Mouse (Mus musculus) midbrain, embryonic 10.5 days (tissue): ENCODE results near the gene Zfp568. TPM values are rescaled to one million over a fixed set of nuclear protein-coding genes. Genes with fewer than 3 reads are reported as not detected.

ENCODE experiments used
- DNase-seq: peaks from one replicate; pipeline ENCODE4 v3.0.0-alpha.2; 2017; ENCODE audit warnings: low spot score
- H3K27ac ChIP-seq: fragments of 300-500 bp; sonication (generic); replicated peaks from 2 replicates; pipeline ENCODE4 v1.5.1; 2016; ENCODE audit warnings: mild to moderate bottlenecking
- H3K27me3 ChIP-seq: fragments of 300-500 bp; sonication (generic); 2 replicates; pipeline ENCODE4 v1.6.1; 2016; ENCODE audit warnings: low read depth, mild to moderate bottlenecking; ENCODE audit not compliant: poor library complexity, severe bottlenecking
- H3K36me3 ChIP-seq: fragments of 300-500 bp; sonication (generic); 2 replicates; pipeline ENCODE4 v1.6.1; 2016; ENCODE audit warnings: mild to moderate bottlenecking, moderate library complexity
- H3K4me1 ChIP-seq: fragments of 300-500 bp; sonication (generic); 2 replicates; pipeline ENCODE4 v1.6.1; 2016
- H3K4me3 ChIP-seq: fragments of 300-500 bp; sonication (generic); 2 replicates; pipeline ENCODE4 v1.5.1; 2016; ENCODE audit warnings: mild to moderate bottlenecking, moderate library complexity
- H3K9me3 ChIP-seq: fragments of 300-500 bp; sonication (generic); replicated peaks from 2 replicates; pipeline ENCODE4 v1.6.1; 2016; ENCODE audit warnings: mild to moderate bottlenecking
- WGBS: fragments of 180-500 bp; shearing (Covaris S2); methylation state at CpG from one replicate; pipeline ENCODE4 v1.1.7; 2016; 5-methylcytosine and 5-hydroxymethylcytosine counted together
- polyA plus RNA-seq: library from polyadenylated mRNA; unstranded; fragments of >200 nt; fragmentation: Nextera tagmentation; extraction: Ambion mirVana; gene quantifications from 2 replicates; pipeline ENCODE4 v1.2.1, GENCODE M21; 2016

The Zfp568 gene
- polyA plus RNA-seq, 1 experiment from 2014 or later = 23.3 TPM

DNA sequence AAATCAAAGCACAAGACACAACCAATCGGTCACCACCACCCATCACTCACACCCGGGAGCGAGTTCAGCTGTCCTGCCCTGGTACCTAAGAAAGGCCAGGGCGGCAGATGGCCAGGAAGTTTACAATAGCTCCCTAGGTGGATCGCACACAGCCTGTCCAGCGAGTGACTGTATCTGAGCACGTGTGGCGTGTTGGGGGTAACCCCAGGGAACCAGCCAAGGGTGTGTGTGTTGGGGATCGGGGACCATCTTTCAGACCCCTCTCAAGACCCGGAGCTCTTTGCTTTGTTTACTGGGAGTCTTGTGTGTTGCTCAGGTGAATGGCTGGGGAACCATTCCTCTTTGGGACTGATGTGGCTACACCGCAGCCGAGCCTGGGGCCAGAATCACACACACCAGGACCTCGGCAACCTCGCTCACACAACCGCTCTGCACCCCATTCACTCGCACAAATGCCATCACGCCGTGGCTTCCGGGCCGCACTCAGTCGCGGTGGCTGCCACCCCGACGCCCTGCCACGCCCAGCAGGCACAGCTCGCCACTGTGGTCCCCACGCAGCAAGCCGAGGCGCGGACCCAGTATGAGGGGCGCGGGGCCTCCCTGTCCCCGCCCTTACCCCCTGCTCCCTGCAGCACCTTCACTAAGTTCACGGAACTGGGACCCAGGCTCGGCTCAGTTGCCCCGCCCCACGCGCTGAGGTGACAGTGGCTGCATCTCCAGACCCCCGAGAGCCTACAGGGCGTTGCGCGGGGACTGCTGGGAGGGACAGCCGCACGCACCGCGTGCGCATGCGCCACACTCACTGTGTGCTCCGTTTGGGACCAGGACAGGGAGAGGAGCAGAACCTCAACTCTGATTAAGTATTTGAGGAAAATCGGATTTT is 88.6 kb downstream of the Zfp568 start, which contains the start of gene Zfp82:
Gene Zfp82 (minus strand): TSS at position 755 of the 883 bp plus-strand sequence.
- Histone ChIP-seq H3K4me3 (peak within 1 kb of the TSS; percentile 94), H3K9me3 (no peaks in the 10 kb centered on the region), H3K27me3 (no peaks in the 10 kb centered on the region), H3K4me1 (peaks cover 15% of the 10 kb centered on the region), H3K36me3 (peaks cover 41% of the 10 kb centered on the region), H3K27ac (peak within 1 kb of the TSS; percentile 91)
- DNase-seq = peak; percentile 85
- WGBS = under 1% methylated on average over 50 of the region's 50 CpGs

Other genes starting within 250 kb of the Zfp568 start
- 10.9 and 14.6 TPM in 2 replicates for gene Zfp84, start 215.4 kb upstream of the Zfp568 start, polyA plus RNA-seq
- 6.8 and 8.3 TPM in 2 replicates for gene Zfp30, start 200.0 kb upstream of the Zfp568 start, polyA plus RNA-seq
- 12.7 and 17.5 TPM in 2 replicates for gene Zfp790, start 167.8 kb upstream of the Zfp568 start, polyA plus RNA-seq
- 9.7 and 10.3 TPM in 2 replicates for gene Zfp940, start 130.3 kb upstream of the Zfp568 start, polyA plus RNA-seq
- 8.8 and 9.3 TPM in 2 replicates for gene Zfp420, start 124.0 kb upstream of the Zfp568 start, polyA plus RNA-seq
- 10.6 and 12.8 TPM in 2 replicates for gene Zfp27, start 77.4 kb upstream of the Zfp568 start, polyA plus RNA-seq
- 5.4 and 7.3 TPM in 2 replicates for gene Zfp383, start 75.7 kb upstream of the Zfp568 start, polyA plus RNA-seq
- 12.7 and 15.8 TPM in 2 replicates for gene Zfp74, start 29.9 kb upstream of the Zfp568 start, polyA plus RNA-seq
- 4.1 and 4.4 TPM in 2 replicates for gene Zfp14, start 67.4 kb downstream of the Zfp568 start, polyA plus RNA-seq
- 6.8 and 9.2 TPM in 2 replicates for gene Zfp82, start 88.9 kb downstream of the Zfp568 start, polyA plus RNA-seq
- gene Gm26920, start 106.5 kb downstream of the Zfp568 start, polyA plus RNA-seq = 1.3 and 2.2 TPM in 2 replicates
- gene Zfp566, start 106.6 kb downstream of the Zfp568 start, polyA plus RNA-seq = 14.3 and 18.5 TPM in 2 replicates
- gene Zfp260, start 110.8 kb downstream of the Zfp568 start, polyA plus RNA-seq = 113 and 116 TPM in 2 replicates
- 10.6 and 13.0 TPM in 2 replicates for gene Zfp382, start 138.0 kb downstream of the Zfp568 start, polyA plus RNA-seq
- gene Zfp146, start 185.8 kb downstream of the Zfp568 start, polyA plus RNA-seq = 17.0 and 21.2 TPM in 2 replicates
- gene Cox7a1, start 200.2 kb downstream of the Zfp568 start, polyA plus RNA-seq = 4.1 and 7.2 TPM in 2 replicates
- gene Capns1, start 214.9 kb downstream of the Zfp568 start, polyA plus RNA-seq = 52.1 and 55.5 TPM in 2 replicates
- gene Polr2i, start 248.0 kb downstream of the Zfp568 start, polyA plus RNA-seq = 155 and 162 TPM in 2 replicates
- gene Tbcb, start 248.3 kb downstream of the Zfp568 start, polyA plus RNA-seq = 274 and 283 TPM in 2 replicates